Mouse (Mus musculus) fat pad, adult 2 months (tissue): ENCODE measurements around the gene Mroh2a.

Experiments
- DNase-seq: peaks from one replicate; pipeline ENCODE4 v3.0.0-alpha.2; 2011; ENCODE audit warnings: low read depth, low spot score; ENCODE audit errors: extremely low read depth

The Mroh2a gene

DNA sequence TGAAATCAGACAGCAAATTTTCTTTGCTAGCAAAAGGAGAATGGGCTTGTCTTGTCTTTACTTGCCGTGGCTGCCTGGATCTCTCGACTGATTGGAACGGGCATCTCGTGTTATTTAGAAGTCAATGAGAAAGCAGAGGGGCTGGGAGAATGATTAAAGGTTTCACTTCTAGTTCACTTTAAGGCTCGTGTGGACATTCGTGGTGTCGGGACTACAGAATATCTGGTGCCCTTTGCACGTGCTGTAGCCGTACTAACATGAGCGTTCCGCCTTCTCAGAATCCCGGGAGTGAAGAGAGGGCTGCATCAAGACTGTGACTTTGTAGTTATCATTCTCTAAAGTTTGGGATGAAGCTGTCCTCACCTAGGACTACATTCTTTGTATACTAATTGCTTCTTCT, 80.4 kb downstream of the Mroh2a start:
- no peak for DNase-seq

DNA sequence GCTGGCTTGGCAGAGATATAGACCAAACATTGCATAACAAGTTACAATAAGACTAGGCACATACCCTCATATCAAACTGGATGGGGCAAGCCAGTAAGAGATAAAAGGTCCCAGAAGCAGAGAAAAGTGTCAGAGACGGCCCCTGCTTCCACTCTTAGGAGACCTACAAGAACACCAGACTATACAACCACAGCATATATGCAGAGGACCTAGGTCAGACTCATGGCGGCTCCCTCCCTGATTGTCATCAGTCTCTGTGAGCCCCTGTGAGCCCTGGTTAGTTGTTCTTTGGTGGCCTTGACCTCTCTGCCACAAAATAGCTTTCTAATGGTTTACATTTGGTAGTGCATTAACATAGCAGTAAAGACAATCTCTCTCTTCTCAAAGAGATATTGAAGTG, 82.2 kb downstream of the Mroh2a start:
- DNase-seq: no peak

DNA sequence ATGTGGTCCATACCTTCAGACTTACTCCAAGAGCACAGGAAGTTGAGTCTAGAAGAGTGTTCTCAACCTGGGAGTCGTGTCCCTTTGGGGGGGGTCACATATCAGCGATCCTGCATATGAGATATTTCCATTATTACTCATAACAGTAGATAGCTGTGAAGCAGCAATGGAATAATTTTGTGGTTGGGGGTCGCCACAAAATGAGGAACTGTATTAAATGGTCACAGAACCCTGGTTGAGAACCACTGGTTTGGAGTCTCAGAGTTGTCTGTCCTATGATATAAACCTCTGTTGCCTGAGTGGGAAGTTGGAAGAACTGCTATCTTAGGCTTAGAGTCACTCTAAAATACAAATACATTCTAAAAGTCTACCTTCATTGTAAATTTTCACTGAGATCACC, 83.1 kb downstream of the Mroh2a start:
- DNase-seq: no peak

DNA sequence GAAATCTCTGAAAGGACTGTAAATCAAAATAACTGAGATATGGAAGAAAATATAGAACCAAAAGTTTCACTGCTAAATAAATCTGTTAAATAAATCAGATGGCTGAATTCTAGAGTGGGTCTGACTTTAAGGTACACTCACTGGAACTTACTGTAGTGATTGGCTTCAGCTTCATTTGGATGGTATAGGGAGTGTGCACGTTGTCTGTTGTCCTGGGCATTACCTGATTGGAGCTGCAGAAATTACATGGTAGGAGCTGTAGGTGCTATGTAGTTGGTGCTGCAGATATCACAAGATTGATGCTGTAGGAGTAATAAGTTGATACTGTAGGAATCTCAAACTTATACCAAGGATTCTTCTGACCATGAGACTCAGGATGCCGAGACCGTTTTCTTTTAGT, 83.6 kb downstream of the Mroh2a start:
- no peak for DNase-seq
